Mouse (Mus musculus) myocyte (in vitro differentiated cells): ENCODE measurements around the gene Cnot1. TPM values are rescaled to one million over a fixed set of nuclear protein-coding genes. Genes with fewer than 3 reads are reported as not detected.
A peak's percentile ranks its signal among the peaks of the same experiment; 100 is the strongest.

Source experiments
- H3K27me3 ChIP-seq: one replicate; pipeline ENCODE4 v1.6.1; 2011; ENCODE audit not compliant: control insufficient read depth, insufficient read depth, insufficient read length
- H3K36me3 ChIP-seq: one replicate; pipeline ENCODE4 v1.6.1; 2011; ENCODE audit not compliant: control insufficient read depth, insufficient read depth
- H3K4me2 ChIP-seq: one replicate; pipeline ENCODE4 v1.6.1; 2011; ENCODE audit warnings: low read depth, control low read depth
- H3K4me3 ChIP-seq: one replicate; pipeline ENCODE4 v1.5.1; 2011; ENCODE audit warnings: mild to moderate bottlenecking, control low read depth, moderate library complexity
- H3K79me2 ChIP-seq: one replicate; pipeline ENCODE4 v1.6.1; 2011; ENCODE audit not compliant: control insufficient read depth, insufficient read depth
- H3ac ChIP-seq: one replicate; pipeline ENCODE4 v1.6.1; 2011; ENCODE audit not compliant: control insufficient read depth, insufficient read length
- CEBPB ChIP-seq: IDR thresholded peaks from 2 replicates; pipeline ENCODE4 v1.6.1; 2011; ENCODE audit warnings: mild to moderate bottlenecking, moderate library complexity; ENCODE audit not compliant: poor library complexity, insufficient read depth, severe bottlenecking
- E2F4 ChIP-seq: IDR thresholded peaks from one replicate; pipeline ENCODE4 v1.6.1; 2011; ENCODE audit warnings: mild to moderate bottlenecking, control low read depth, moderate library complexity; ENCODE audit not compliant: insufficient read depth
- MAX ChIP-seq: IDR thresholded peaks from one replicate; pipeline ENCODE4 v1.6.1; 2011; ENCODE audit warnings: low read depth, mild to moderate bottlenecking, control low read depth
- MYOD1 ChIP-seq, 3 experiments: IDR thresholded peaks; one replicate each; pipeline ENCODE4 v1.6.1; 2011; ENCODE audit warnings: control low read depth in 2 of 3, low read depth in 2 of 3, mild to moderate bottlenecking in 2 of 3, moderate library complexity in 1 of 3; ENCODE audit not compliant: insufficient read length in 2 of 3, control insufficient read depth in 1 of 3
- MYOG ChIP-seq, 3 experiments: IDR thresholded peaks; one replicate each; pipeline ENCODE4 v1.6.1; 2011; ENCODE audit warnings: control low read depth in 2 of 3, low read depth in 2 of 3, mild to moderate bottlenecking in 2 of 3; ENCODE audit not compliant: insufficient read length in 2 of 3, control insufficient read depth in 1 of 3, insufficient read depth in 1 of 3
- POLR2A ChIP-seq: IDR thresholded peaks from one replicate; pipeline ENCODE4 v1.6.1; 2011; ENCODE audit warnings: low read depth, mild to moderate bottlenecking, control low read depth, moderate library complexity; ENCODE audit not compliant: insufficient read length
- POLR2AphosphoS2 ChIP-seq: IDR thresholded peaks from one replicate; pipeline ENCODE4 v1.6.1; 2011; ENCODE audit warnings: low read depth, control low read depth; ENCODE audit not compliant: insufficient read length
- REST ChIP-seq: IDR thresholded peaks from one replicate; pipeline ENCODE4 v1.6.1; 2011; ENCODE audit warnings: mild to moderate bottlenecking, control low read depth, moderate library complexity; ENCODE audit not compliant: insufficient read depth, insufficient read length
- SRF ChIP-seq: IDR thresholded peaks from one replicate; pipeline ENCODE4 v1.6.1; 2011; ENCODE audit warnings: low read depth; ENCODE audit not compliant: control insufficient read depth, insufficient read length
- TCF12 ChIP-seq: IDR thresholded peaks from one replicate; pipeline ENCODE4 v1.6.1; 2011; ENCODE audit warnings: mild to moderate bottlenecking, control low read depth; ENCODE audit not compliant: poor library complexity, insufficient read depth, severe bottlenecking
- TCF3 ChIP-seq: IDR thresholded peaks from one replicate; pipeline ENCODE4 v1.6.1; 2011; ENCODE audit warnings: low read depth, control low read depth; ENCODE audit not compliant: insufficient read length
- USF1 ChIP-seq: IDR thresholded peaks from one replicate; pipeline ENCODE4 v1.6.1; 2011; ENCODE audit warnings: low read depth, mild to moderate bottlenecking, control low read depth, moderate library complexity
- polyA plus RNA-seq: library from polyadenylated mRNA; unstranded; fragments of >200 nt; fragmentation: generic; extraction: Trizol; gene quantifications from one replicate; pipeline ENCODE4 v1.2.1, GENCODE M21; 2012; ENCODE audit warnings: missing spikeins

Gene Cnot1
- polyA plus RNA-seq, 1 experiment: 32.7 TPM

GRCm38 (mm10) chr8:95716546-95717335 is 90.5 kb downstream of the Cnot1 start:
- peak overlapping the region; percentile 39 for H3K4me3 ChIP-seq
- no peaks in the 10 kb centered on the region for H3K79me2 ChIP-seq
- H3K27me3 ChIP-seq: no peaks in the 10 kb centered on the region
- H3K4me2 ChIP-seq: peak overlapping the region; percentile 65
- peaks cover 37% of the 10 kb centered on the region for H3K36me3 ChIP-seq
- no peak for TF ChIP-seq REST
- TF ChIP-seq SRF: no peak
- no peak for TF ChIP-seq CEBPB
- TF ChIP-seq MYOG (IDR thresholded peaks at IDR 0.05; ENCODE audit: control insufficient read depth in 1 of 3, insufficient read depth in 1 of 3, insufficient read length in 2 of 3, low read depth in 2 of 3): no peak
- peak; percentile 12 for TF ChIP-seq POLR2AphosphoS2
- TF ChIP-seq MYOD1 (IDR thresholded peaks at IDR 0.05; ENCODE audit: control insufficient read depth in 1 of 3, insufficient read length in 2 of 3, low read depth in 2 of 3): no peak
- TF ChIP-seq E2F4: no peak
- no peak for TF ChIP-seq TCF3
- peak overlapping the region; percentile 69 for H3ac ChIP-seq

GRCm38 (mm10) chr8:95715676-95716531 is 91.4 kb downstream of the Cnot1 start, which contains the start of gene Setd6:
Gene Setd6, plus strand, starts transcription at chr8:95715881.
- Histone ChIP-seq H3K36me3 (peaks cover 29% of the 10 kb centered on the region), H3K79me2 (no peaks in the 10 kb centered on the region), H3ac (peak within 1 kb of the TSS; percentile 69), H3K4me2 (peak within 1 kb of the TSS; percentile 92), H3K27me3 (no peaks in the 10 kb centered on the region), H3K4me3 (peak within 1 kb of the TSS; percentile 39)
- peak; percentile 76 for TF ChIP-seq POLR2AphosphoS2
- peak in 1 of 3 experiments; percentile 42 for TF ChIP-seq MYOG (IDR thresholded peaks at IDR 0.05; ENCODE audit: control insufficient read depth in 1 of 3, insufficient read depth in 1 of 3, insufficient read length in 2 of 3, low read depth in 2 of 3)
- TF ChIP-seq POLR2A: peak; percentile 84
- no peak for TF ChIP-seq MAX
- no peak for TF ChIP-seq E2F4
- TF ChIP-seq USF1: no peak
- no peak for TF ChIP-seq TCF3
- TF ChIP-seq MYOD1 (IDR thresholded peaks at IDR 0.05; ENCODE audit: control insufficient read depth in 1 of 3, insufficient read length in 2 of 3, low read depth in 2 of 3): peak in 1 of 3 experiments; percentile 4
- TF ChIP-seq REST: no peak

GRCm38 (mm10) chr8:95714837-95715413 is 92.3 kb downstream of the Cnot1 start:
- Histone ChIP-seq H3K27me3 (no peaks in the 10 kb centered on the region), H3K4me3 (peak overlapping the region; percentile 39), H3K4me2 (peak overlapping the region; percentile 92), H3ac (no peak overlapping the region), H3K79me2 (no peaks in the 10 kb centered on the region), H3K36me3 (peaks cover 20% of the 10 kb centered on the region)
- no peak for TF ChIP-seq MAX
- no peak for TF ChIP-seq REST
- no peak for TF ChIP-seq MYOD1 (IDR thresholded peaks at IDR 0.05; ENCODE audit: control insufficient read depth in 1 of 3, insufficient read length in 2 of 3, low read depth in 2 of 3)
- TF ChIP-seq MYOG (IDR thresholded peaks at IDR 0.05; ENCODE audit: control insufficient read depth in 1 of 3, insufficient read depth in 1 of 3, insufficient read length in 2 of 3, low read depth in 2 of 3): no peak
- TF ChIP-seq E2F4: no peak
- no peak for TF ChIP-seq SRF
- no peak for TF ChIP-seq USF1
- TF ChIP-seq POLR2AphosphoS2: no peak
- no peak for TF ChIP-seq TCF12
- no peak for TF ChIP-seq TCF3

GRCm38 (mm10) chr8:95714367-95714766 is 92.9 kb downstream of the Cnot1 start:
- TF ChIP-seq MYOD1 (IDR thresholded peaks at IDR 0.05; ENCODE audit: control insufficient read depth in 1 of 3, insufficient read length in 2 of 3, low read depth in 2 of 3) (no peak), CEBPB (no peak)
- Histone ChIP-seq H3K27me3 (no peaks in the 10 kb centered on the region), H3ac (no peak overlapping the region), H3K79me2 (no peaks in the 10 kb centered on the region), H3K4me3 (no peak overlapping the region), H3K36me3 (peaks cover 16% of the 10 kb centered on the region), H3K4me2 (no peak overlapping the region)
